Mouse (Mus musculus) central nervous system, embryonic 18 days (tissue): Measurements from ENCODE around the gene Ralb. TPM values are rescaled to one million over a fixed set of nuclear protein-coding genes. Genes with fewer than 3 reads are reported as not detected.

Experiments used
- polyA plus RNA-seq: library from polyadenylated mRNA; depleted of rRNA; stranded (reverse); fragments of >200 nt; gene quantifications from 2 replicates; pipeline ENCODE4 v1.2.3, GENCODE M21; 2012; rRNA removed

Gene Ralb
- polyA plus RNA-seq, result 29.1 and 29.6 TPM in 2 replicates

DNA sequence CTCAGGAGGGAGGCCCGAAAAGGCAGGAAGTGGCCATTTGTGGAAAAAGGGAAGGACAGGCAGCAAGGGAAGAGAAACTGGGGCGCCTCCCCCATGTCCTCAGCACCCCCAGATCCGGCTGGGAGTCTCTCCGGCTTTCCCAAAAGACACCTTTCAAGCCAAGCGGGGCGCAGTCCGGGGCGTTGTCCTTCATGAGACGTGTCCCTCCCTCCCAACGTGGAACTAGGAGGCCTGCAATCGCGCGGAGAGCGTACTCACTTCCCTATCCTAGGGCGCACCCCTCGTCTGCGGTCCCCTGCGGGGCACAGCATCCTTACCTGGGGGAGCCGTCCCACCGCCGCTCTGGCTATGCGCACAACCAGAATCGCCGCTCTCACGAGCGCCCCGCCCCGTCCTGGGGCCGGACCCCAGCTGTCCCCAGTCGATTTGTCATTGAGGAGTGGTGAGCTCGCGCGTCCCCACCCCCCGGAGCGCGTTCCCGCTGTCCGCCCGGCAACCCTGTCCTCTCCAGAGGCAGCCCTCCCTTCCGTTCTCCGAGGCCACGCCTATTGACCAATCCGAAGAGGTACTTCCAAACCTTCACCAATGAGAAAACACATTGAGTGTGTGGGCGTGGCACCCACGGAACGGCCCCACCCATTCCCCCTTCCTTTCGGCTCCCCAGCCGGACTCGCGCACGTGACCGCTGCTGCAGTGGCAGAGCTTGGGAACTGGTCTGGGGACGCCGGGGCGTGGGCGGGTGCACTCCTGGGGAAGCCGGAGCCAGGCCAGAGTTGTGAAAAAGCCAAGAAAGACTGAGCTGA, at the start of gene Ralb:
Gene Ralb (minus strand): TSS at position 535 of the 803 bp plus-strand sequence.

DNA sequence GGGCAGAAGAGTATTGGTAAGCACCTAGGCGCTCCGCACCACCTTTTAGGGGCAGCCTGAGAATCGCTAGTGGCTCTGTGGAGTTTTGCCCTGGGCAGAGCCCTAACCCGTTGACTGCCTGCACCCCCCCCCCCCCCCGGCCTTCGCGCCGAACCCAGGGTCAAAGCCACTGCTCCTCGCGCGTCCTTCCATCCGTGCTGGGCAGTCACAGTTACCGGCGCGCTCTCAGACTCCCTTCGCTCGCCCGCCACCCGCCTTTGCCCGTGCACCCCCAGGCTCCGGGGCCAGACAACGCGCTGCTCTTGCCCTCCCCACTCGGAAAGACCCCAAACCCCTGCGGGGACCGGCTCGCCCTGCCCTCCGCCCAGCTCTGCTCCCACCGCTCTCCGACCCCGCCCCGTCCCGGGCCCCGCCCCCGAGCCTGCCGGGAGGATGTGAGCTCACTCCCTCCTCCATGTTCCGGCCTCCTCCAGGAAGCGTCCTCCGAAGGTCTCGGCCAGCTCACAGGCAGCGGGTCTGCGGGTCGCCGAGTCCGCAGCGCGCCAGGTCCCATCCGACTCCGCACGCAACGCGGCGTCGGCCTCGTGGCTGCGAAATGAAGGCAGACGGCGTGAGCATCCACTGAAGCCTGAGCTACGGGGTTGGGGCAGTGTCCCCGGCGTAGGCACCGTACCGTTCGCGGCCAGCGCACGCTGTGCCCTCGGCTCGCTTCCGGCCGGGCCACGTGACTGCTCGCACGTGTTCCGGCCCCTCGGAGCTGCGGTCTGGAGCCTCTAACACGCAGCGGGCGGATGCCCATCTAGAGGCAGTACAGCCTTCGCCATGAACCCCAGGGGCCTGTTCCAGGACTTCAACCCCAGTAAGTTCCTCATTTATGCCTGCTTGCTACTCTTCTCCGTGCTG, 21.3 kb upstream of the Ralb start, which contains the start of gene Tmem185b:
Gene Tmem185b (plus strand): TSS at position 472 of the 903 bp plus-strand sequence.

DNA sequence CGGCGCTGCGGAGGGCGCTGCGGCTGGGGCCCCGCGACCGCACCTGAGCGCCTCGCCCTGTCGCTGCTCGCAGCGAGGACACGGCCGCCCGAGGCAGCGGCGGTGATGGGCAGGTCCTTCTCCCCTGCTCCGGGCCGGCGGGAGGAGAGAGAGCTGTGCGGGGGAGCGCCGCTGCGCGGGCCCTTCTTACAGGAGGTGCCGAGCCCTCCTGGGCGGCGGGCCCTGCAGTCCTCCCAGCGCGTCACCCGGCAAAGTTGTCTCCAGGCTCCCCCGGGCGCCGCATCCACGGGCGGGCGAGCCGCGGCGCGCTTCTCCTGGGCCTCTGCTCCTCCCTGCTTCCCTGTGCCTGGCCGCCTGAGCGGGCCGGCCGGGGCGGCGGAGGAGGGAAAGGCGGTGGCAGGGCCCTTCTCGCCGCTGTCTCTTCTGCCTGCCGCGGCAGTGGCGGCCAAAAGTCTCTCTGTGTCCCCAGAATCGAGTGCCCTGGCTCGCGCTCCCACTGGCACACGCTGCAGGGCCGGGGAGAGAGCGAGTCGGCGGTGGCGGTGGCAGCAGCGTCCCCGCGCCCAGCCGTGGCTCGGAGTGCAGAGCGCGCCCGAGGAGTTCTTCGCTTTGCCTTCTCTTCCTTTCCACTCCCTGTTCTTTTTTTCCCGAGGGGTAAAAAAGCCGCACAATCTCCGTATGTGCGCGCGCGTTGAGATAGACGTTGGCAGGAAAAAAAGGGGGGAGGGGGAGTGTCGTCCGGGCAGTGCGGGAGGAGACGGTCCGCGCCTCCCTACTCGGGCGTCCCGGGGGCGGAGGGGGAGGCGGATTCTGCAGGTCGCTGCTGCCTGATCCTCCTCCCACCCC, 82.8 kb downstream of the Ralb start, which contains the start of gene Inhbb:
Gene Inhbb (minus strand): TSS at position 673 of the 846 bp plus-strand sequence.

Other genes with a start within 250 kb of the Ralb start
- gene Inhbb, start 82.5 kb downstream of the Ralb start, polyA plus RNA-seq, result 5.7 and 6.8 TPM in 2 replicates
- gene Tmem185b, start 21.4 kb upstream of the Ralb start, polyA plus RNA-seq, result 13.6 and 15.0 TPM in 2 replicates
- 8.4 and 9.4 TPM in 2 replicates for gene Epb41l5, start 144.2 kb upstream of the Ralb start, polyA plus RNA-seq